Mouse (Mus musculus) testis, adult 2 months (tissue): ENCODE results near the gene Cldn24.

Experiments
- CTCF ChIP-seq: fragments of 200-500 bp; IDR thresholded peaks from 2 replicates; pipeline ENCODE4 v1.5.1; 2012; ENCODE audit warnings: low read depth, mild to moderate bottlenecking, inconsistent platforms, low read length, moderate library complexity; ENCODE audit not compliant: control insufficient read depth, insufficient read depth, insufficient replicate concordance
- POLR2A ChIP-seq: fragments of 200-500 bp; IDR thresholded peaks from 2 replicates; pipeline ENCODE4 v1.6.1; 2012; ENCODE audit warnings: low read depth, mild to moderate bottlenecking, inconsistent platforms, low read length, moderate library complexity; ENCODE audit not compliant: control insufficient read depth

- TF ChIP-seq CTCF (no peak), POLR2A (no peak)
Measured at GRCm38 (mm10) chr8:47779589-47779988, 42.4 kb upstream of the Cldn24 start.
